Mouse (Mus musculus) C2C12 (cell line): ENCODE data around the gene Ywhae.

Experiments used
- CTCF ChIP-seq: IDR thresholded peaks from one replicate; pipeline ENCODE4 v1.5.1; 2011; ENCODE audit not compliant: control insufficient read depth, insufficient read depth, insufficient read length
- MYOD1 ChIP-seq: IDR thresholded peaks from one replicate; pipeline ENCODE4 v1.6.1; 2011; ENCODE audit warnings: low read depth; ENCODE audit not compliant: control insufficient read depth, insufficient read length

DNA sequence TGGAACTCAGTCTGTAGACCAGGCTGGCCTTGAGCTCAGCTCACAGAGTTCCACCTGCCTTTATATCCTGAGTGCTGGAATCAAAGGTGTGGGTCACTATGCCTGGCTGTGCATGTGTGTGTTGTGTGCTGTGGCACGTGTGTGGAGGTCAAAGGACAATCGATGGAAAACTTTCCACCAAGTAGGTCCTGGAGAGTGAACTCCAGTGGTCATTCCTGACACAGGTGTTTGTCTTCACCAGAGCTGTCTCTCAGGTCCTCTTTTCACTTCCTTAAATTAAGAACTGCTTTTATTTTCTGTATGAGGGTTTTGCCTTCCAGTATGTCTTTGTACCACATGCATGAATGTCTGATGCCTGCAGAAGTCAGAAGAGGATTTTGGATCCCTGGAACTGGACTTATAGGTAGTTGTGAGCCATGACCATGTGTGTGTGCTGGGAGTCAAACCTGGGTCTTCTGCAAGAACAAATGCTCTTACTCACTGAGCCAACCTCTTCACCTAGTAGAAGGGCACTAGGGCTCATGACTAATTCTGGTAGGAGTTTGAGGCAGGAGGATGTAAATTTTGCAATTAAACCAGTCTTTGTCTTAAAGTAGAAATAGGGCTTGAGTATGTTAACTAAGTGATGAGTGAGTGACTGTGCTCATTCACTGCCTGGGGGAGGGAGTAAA is 5.3 kb downstream of the Ywhae start:
- TF ChIP-seq CTCF (no peak), MYOD1 (no peak)
